Mouse (Mus musculus): ENCODE measurements around the gene Krtap4-1. TPM values are rescaled to one million over a fixed set of nuclear protein-coding genes. Genes with fewer than 3 reads are reported as not detected.
"Not testable (repeated sequence)": the region's sequence is repeated elsewhere in the genome, so short reads cannot be mapped to it uniquely, and the experiment has no call there.

Gene Krtap4-1
- not detected in 2 replicates for polyA plus RNA-seq (2012; rRNA removed)

GRCm38 (mm10) chr11:99628138-99628537 is at the start of gene Krtap4-1:
Gene Krtap4-1, minus strand, starts transcription at chr11:99628238.
- H3K36me3 ChIP-seq (ENCODE audit: control insufficient read depth, insufficient read depth, low read length), result no peaks in the 10 kb centered on the region
- TF ChIP-seq POLR2A (IDR thresholded peaks at IDR 0.05; ENCODE audit: control insufficient read depth, low read depth, low read length), result no peak
- TF ChIP-seq CTCF (IDR thresholded peaks at IDR 0.05; ENCODE audit: control insufficient read depth, insufficient read depth, insufficient replicate concordance, low read depth, low read length), result no peak
- H3K4me3 ChIP-seq (ENCODE audit: control insufficient read depth, low read depth, low read length), result no peak within 1 kb of the TSS
- H3K4me1 ChIP-seq (ENCODE audit: control insufficient read depth, insufficient read depth, low read length), result no peaks in the 10 kb centered on the region
- H3K27me3 ChIP-seq (ENCODE audit: control insufficient read depth, insufficient read depth, low read length), result no peaks in the 10 kb centered on the region
- no peak within 1 kb of the TSS for H3K27ac ChIP-seq (ENCODE audit: control insufficient read depth, insufficient read depth, low read depth, low read length)

GRCm38 (mm10) chr11:99665860-99666259 is 37.8 kb upstream of the Krtap4-1 start, which contains the start of gene Krtap4-6:
Gene Krtap4-6, minus strand, starts transcription at chr11:99665960.
- no peak within 1 kb of the TSS for H3K4me3 ChIP-seq (ENCODE audit: control insufficient read depth, low read depth, low read length)
- H3K27ac ChIP-seq (ENCODE audit: control insufficient read depth, insufficient read depth, low read depth, low read length), result no peak within 1 kb of the TSS
- no peaks in the 10 kb centered on the region for H3K4me1 ChIP-seq (ENCODE audit: control insufficient read depth, insufficient read depth, low read length)
- no peaks in the 10 kb centered on the region for H3K36me3 ChIP-seq (ENCODE audit: control insufficient read depth, insufficient read depth, low read length)
- H3K27me3 ChIP-seq (ENCODE audit: control insufficient read depth, insufficient read depth, low read length), result no peaks in the 10 kb centered on the region
- TF ChIP-seq POLR2A (IDR thresholded peaks at IDR 0.05; ENCODE audit: control insufficient read depth, low read depth, low read length) (no peak), CTCF (IDR thresholded peaks at IDR 0.05; ENCODE audit: control insufficient read depth, insufficient read depth, insufficient replicate concordance, low read depth, low read length) (no peak)

GRCm38 (mm10) chr11:99662802-99663201 is 34.8 kb upstream of the Krtap4-1 start:
- H3K4me3 ChIP-seq (ENCODE audit: control insufficient read depth, low read depth, low read length), result no peak overlapping the region
- H3K27me3 ChIP-seq (ENCODE audit: control insufficient read depth, insufficient read depth, low read length), result no peaks in the 10 kb centered on the region
- H3K27ac ChIP-seq (ENCODE audit: control insufficient read depth, insufficient read depth, low read depth, low read length), result no peak overlapping the region
- no peaks in the 10 kb centered on the region for H3K4me1 ChIP-seq (ENCODE audit: control insufficient read depth, insufficient read depth, low read length)
- no peaks in the 10 kb centered on the region for H3K36me3 ChIP-seq (ENCODE audit: control insufficient read depth, insufficient read depth, low read length)
- no peak for TF ChIP-seq POLR2A (IDR thresholded peaks at IDR 0.05; ENCODE audit: control insufficient read depth, low read depth, low read length)
- no peak for TF ChIP-seq CTCF (IDR thresholded peaks at IDR 0.05; ENCODE audit: control insufficient read depth, insufficient read depth, insufficient replicate concordance, low read depth, low read length)

- Histone ChIP-seq H3K4me1 (ENCODE audit: control insufficient read depth, insufficient read depth, low read length) (no peaks in the 10 kb centered on the region), H3K27me3 (ENCODE audit: control insufficient read depth, insufficient read depth, low read length) (no peaks in the 10 kb centered on the region), H3K36me3 (ENCODE audit: control insufficient read depth, insufficient read depth, low read length) (no peaks in the 10 kb centered on the region), H3K4me3 (ENCODE audit: control insufficient read depth, low read depth, low read length) (no peak overlapping the region), H3K27ac (ENCODE audit: control insufficient read depth, insufficient read depth, low read depth, low read length) (no peak overlapping the region)
- TF ChIP-seq CTCF (IDR thresholded peaks at IDR 0.05; ENCODE audit: control insufficient read depth, insufficient read depth, insufficient replicate concordance, low read depth, low read length), result no peak
- no peak for TF ChIP-seq POLR2A (IDR thresholded peaks at IDR 0.05; ENCODE audit: control insufficient read depth, low read depth, low read length)
Observed at GRCm38 (mm10) chr11:99659256-99659655, 31.2 kb upstream of the Krtap4-1 start.

GRCm38 (mm10) chr11:99658467-99659010 is 30.5 kb upstream of the Krtap4-1 start, which contains the start of gene Gm11563:
Gene Gm11563, minus strand, starts transcription at chr11:99658960.
- not testable (repeated sequence) for H3K4me3 ChIP-seq (ENCODE audit: control insufficient read depth, low read depth, low read length); H3K27me3 ChIP-seq (ENCODE audit: control insufficient read depth, insufficient read depth, low read length); H3K27ac ChIP-seq (ENCODE audit: control insufficient read depth, insufficient read depth, low read depth, low read length); H3K4me1 ChIP-seq (ENCODE audit: control insufficient read depth, insufficient read depth, low read length); H3K36me3 ChIP-seq (ENCODE audit: control insufficient read depth, insufficient read depth, low read length)

GRCm38 (mm10) chr11:99657051-99657450 is 29.0 kb upstream of the Krtap4-1 start:
- TF ChIP-seq POLR2A (IDR thresholded peaks at IDR 0.05; ENCODE audit: control insufficient read depth, low read depth, low read length) (no peak), CTCF (IDR thresholded peaks at IDR 0.05; ENCODE audit: control insufficient read depth, insufficient read depth, insufficient replicate concordance, low read depth, low read length) (no peak)
- H3K4me1 ChIP-seq (ENCODE audit: control insufficient read depth, insufficient read depth, low read length), result no peaks in the 10 kb centered on the region
- no peak overlapping the region for H3K27ac ChIP-seq (ENCODE audit: control insufficient read depth, insufficient read depth, low read depth, low read length)
- no peaks in the 10 kb centered on the region for H3K27me3 ChIP-seq (ENCODE audit: control insufficient read depth, insufficient read depth, low read length)
- H3K4me3 ChIP-seq (ENCODE audit: control insufficient read depth, low read depth, low read length), result no peak overlapping the region
- no peaks in the 10 kb centered on the region for H3K36me3 ChIP-seq (ENCODE audit: control insufficient read depth, insufficient read depth, low read length)

- no peak within 1 kb of the TSS for H3K27ac ChIP-seq (ENCODE audit: control insufficient read depth, insufficient read depth, low read depth, low read length)
- no peaks in the 10 kb centered on the region for H3K27me3 ChIP-seq (ENCODE audit: control insufficient read depth, insufficient read depth, low read length)
- H3K4me1 ChIP-seq (ENCODE audit: control insufficient read depth, insufficient read depth, low read length), result 0 out of 2 replicates have a peak, but pooled peaks cover 2% of the 10 kb centered on the region
- TF ChIP-seq CTCF (IDR thresholded peaks at IDR 0.05; ENCODE audit: control insufficient read depth, insufficient read depth, insufficient replicate concordance, low read depth, low read length), result no peak
- no peak for TF ChIP-seq POLR2A (IDR thresholded peaks at IDR 0.05; ENCODE audit: control insufficient read depth, low read depth, low read length)
- H3K36me3 ChIP-seq (ENCODE audit: control insufficient read depth, insufficient read depth, low read length), result no peaks in the 10 kb centered on the region
- no peak within 1 kb of the TSS for H3K4me3 ChIP-seq (ENCODE audit: control insufficient read depth, low read depth, low read length)
Observed at GRCm38 (mm10) chr11:99650136-99650535, 22.1 kb upstream of the Krtap4-1 start, which contains the start of gene Gm11555. Gene Gm11555, minus strand, starts transcription at chr11:99650236.

All from testis, adult 2 months (tissue).